ENCODE assay signal across 8 mouse cellular contexts in the genomic region with DNA sequence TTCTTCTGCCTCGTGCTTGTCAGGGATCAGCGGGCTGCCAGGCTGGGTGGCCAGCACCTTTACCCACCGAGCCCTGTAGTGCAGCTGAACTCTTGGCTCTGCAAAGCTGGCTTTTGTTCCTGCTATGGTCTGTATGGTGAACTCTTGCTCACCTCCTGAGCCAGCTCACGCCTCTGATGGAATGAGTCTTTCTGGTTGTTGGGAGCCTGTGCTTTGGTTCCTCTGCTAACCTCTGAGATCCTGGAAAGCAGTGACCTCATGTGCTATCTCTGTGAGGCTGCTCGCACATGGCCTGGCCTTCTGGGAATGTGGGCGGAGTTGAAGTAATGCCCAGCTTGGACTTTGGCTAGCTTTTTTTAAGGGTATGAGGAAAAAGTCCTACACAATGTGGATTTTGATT. TPM values are rescaled to one million over a fixed set of nuclear protein-coding genes. Genes with fewer than 3 reads are reported as not detected.
DNase-seq lines count a peak whose midpoint lies in the region; ATAC-seq and TF ChIP-seq lines count a peak whose summit lies in the region.

No protein-coding gene starts in this region.

- H3K9me3 ChIP-seq in heart, embryonic 14.5 days (ENCODE audit: control insufficient read depth, low read length) = no peaks in the 10 kb centered on the region
- H3K9me3 ChIP-seq in stomach, postnatal 0 days (ENCODE audit: control insufficient read depth, low read length) = no peaks in the 10 kb centered on the region
- no peaks in the 10 kb centered on the region for H3K9me3 ChIP-seq in forebrain, embryonic 12.5 days
- no peaks in the 10 kb centered on the region for H3K9me3 ChIP-seq in midbrain, embryonic 13.5 days

- peak; percentile 73 for ATAC-seq in heart, embryonic 14.5 days (ENCODE audit: insufficient number of reproducible peaks, insufficient read depth, low FRiP score, low read depth)
- peak; percentile 87 for ATAC-seq in stomach, postnatal 0 days (ENCODE audit: low FRiP score, low TSS enrichment)
- no peak for ATAC-seq in forebrain, embryonic 12.5 days (ENCODE audit: low FRiP score)
- no peak for ATAC-seq in midbrain, embryonic 13.5 days

- 20% methylated on average over 6 of the region's 6 CpGs for WGBS in heart, embryonic 14.5 days
- WGBS in large intestine, adult 2 months = 22% methylated on average over 6 of the region's 6 CpGs
- 25% methylated on average over 6 of the region's 6 CpGs for WGBS in stomach, postnatal 0 days
- 73% methylated on average over 6 of the region's 6 CpGs for WGBS in forebrain, embryonic 12.5 days
- 70% methylated on average over 6 of the region's 6 CpGs for WGBS in midbrain, embryonic 13.5 days

- H3K27me3 ChIP-seq in heart, embryonic 14.5 days (ENCODE audit: control insufficient read depth, insufficient read depth, low read length) = no peaks in the 10 kb centered on the region
- no peaks in the 10 kb centered on the region for H3K27me3 ChIP-seq in stomach, postnatal 0 days (ENCODE audit: control insufficient read depth, insufficient read depth, low read length)
- H3K27me3 ChIP-seq in forebrain, embryonic 12.5 days = no peaks in the 10 kb centered on the region
- no peaks in the 10 kb centered on the region for H3K27me3 ChIP-seq in midbrain, embryonic 13.5 days

- H3K4me3 ChIP-seq in heart, embryonic 14.5 days (ENCODE audit: control insufficient read depth in 1 of 2, insufficient read depth in 1 of 2, low read depth in 1 of 2, low read length in 2 of 2) = no peak overlapping the region
- no peak overlapping the region for H3K4me3 ChIP-seq in stomach, postnatal 0 days (ENCODE audit: low read depth, low read length)
- H3K4me3 ChIP-seq in forebrain, embryonic 12.5 days (replicated peaks) = no peak overlapping the region
- no peak overlapping the region for H3K4me3 ChIP-seq in midbrain, embryonic 13.5 days (replicated peaks)

- TF ChIP-seq CTCF in stomach, postnatal 0 days (IDR thresholded peaks at IDR 0.05; ENCODE audit: low read depth) = no peak

- peak overlapping the region; percentile 50 for H3K9ac ChIP-seq in heart, embryonic 14.5 days (ENCODE audit: low read length)
- H3K9ac ChIP-seq in stomach, postnatal 0 days (ENCODE audit: low read length) = no peak overlapping the region
- no peak overlapping the region for H3K9ac ChIP-seq in forebrain, embryonic 12.5 days
- H3K9ac ChIP-seq in midbrain, embryonic 13.5 days (replicated peaks) = no peak overlapping the region

- H3K27ac ChIP-seq in heart, embryonic 14.5 days (replicated peaks in 1 of 2; ENCODE audit: control insufficient read depth in 1 of 2, insufficient read depth in 1 of 2, low read depth in 2 of 2, low read length in 2 of 2) = peak overlapping the region; percentile 78 to 87
- H3K27ac ChIP-seq in stomach, postnatal 0 days (replicated peaks) = peak overlapping the region; percentile 59; the same call in 1 of the 2 replicates
- no peak overlapping the region for H3K27ac ChIP-seq in forebrain, embryonic 12.5 days
- H3K27ac ChIP-seq in midbrain, embryonic 13.5 days = no peak overlapping the region

- TF ChIP-seq EP300 in stomach, postnatal 0 days (optimal IDR thresholded peaks at IDR 0.05) = no peak

- H3K4me1 ChIP-seq in heart, embryonic 14.5 days (ENCODE audit: control insufficient read depth in 2 of 2, insufficient read depth in 2 of 2, low read length in 2 of 2) = peaks cover 16 to 34% of the 10 kb centered on the region in 2 experiments
- H3K4me1 ChIP-seq in stomach, postnatal 0 days (replicated peaks; ENCODE audit: control insufficient read depth, insufficient read depth) = peaks cover 2% of the 10 kb centered on the region; the same call in 1 of the 2 replicates
- no peaks in the 10 kb centered on the region for H3K4me1 ChIP-seq in forebrain, embryonic 12.5 days
- H3K4me1 ChIP-seq in midbrain, embryonic 13.5 days (replicated peaks) = 0 out of 2 replicates have a peak, but pooled peaks cover 4% of the 10 kb centered on the region

- H3K36me3 ChIP-seq in heart, embryonic 14.5 days (ENCODE audit: control insufficient read depth, insufficient read depth, low read length) = peaks cover 34% of the 10 kb centered on the region
- H3K36me3 ChIP-seq in stomach, postnatal 0 days (ENCODE audit: control insufficient read depth, insufficient read depth, low read length) = peaks cover 5% of the 10 kb centered on the region; the same call in 1 of the 2 replicates
- H3K36me3 ChIP-seq in forebrain, embryonic 12.5 days (replicated peaks) = peaks cover 43% of the 10 kb centered on the region
- H3K36me3 ChIP-seq in midbrain, embryonic 13.5 days = peaks cover 41% of the 10 kb centered on the region

- peak; percentile 34 for DNase-seq in urinary bladder, postnatal 25 days (ENCODE audit: low spot score)
- DNase-seq in urinary bladder, adult 2 months (ENCODE audit: low spot score) = no peak
- peak; percentile 48 for DNase-seq in large intestine, adult 2 months (ENCODE audit: low read depth, low spot score)
- peak; percentile 73 for DNase-seq in stomach, postnatal 0 days (ENCODE audit: low spot score)
- no peak for DNase-seq in cerebellum, adult 11-12 months

- H3K4me2 ChIP-seq in heart, embryonic 14.5 days (ENCODE audit: low read length) = peak overlapping the region; percentile 32
- H3K4me2 ChIP-seq in stomach, postnatal 0 days (replicated peaks; ENCODE audit: low read depth) = no peak overlapping the region
- no peak overlapping the region for H3K4me2 ChIP-seq in forebrain, embryonic 12.5 days
- no peak overlapping the region for H3K4me2 ChIP-seq in midbrain, embryonic 13.5 days (replicated peaks)

RNA-seq across cellular contexts. Expression of gene Helz, which starts 26.1 kb away (rescaled TPM):
- 7.5 and 10.4 TPM in 2 replicates for polyA plus RNA-seq in urinary bladder, adult 2 months (2012; rRNA removed)
- polyA plus RNA-seq in heart, embryonic 14.5 days (2014; fragmentation: Nextera tagmentation; extraction: Ambion mirVana) = 17.5 and 18.7 TPM in 2 replicates
- polyA plus RNA-seq in large intestine, adult 2 months (2012; rRNA removed) = 13.6 and 15.3 TPM in 2 replicates
- 5.3 TPM in 2 replicates for polyA plus RNA-seq in stomach, postnatal 0 days (2015; fragmentation: Nextera tagmentation; extraction: Ambion mirVana)
- 21.1 and 21.7 TPM in 2 replicates for polyA plus RNA-seq in forebrain, embryonic 12.5 days (2016; fragmentation: Nextera tagmentation; extraction: Ambion mirVana)
- polyA plus RNA-seq in midbrain, embryonic 13.5 days (2015; fragmentation: Nextera tagmentation; extraction: Ambion mirVana) = 17.7 and 18.4 TPM in 2 replicates

Comparison
In these comparisons a context has a peak if more than half of its experiments do, and no peak if none do; other contexts are left out.
1. DNase-seq: peak in urinary bladder, postnatal 25 days (single experiment), large intestine, adult 2 months (single experiment) and stomach, postnatal 0 days (single experiment); none in urinary bladder, adult 2 months (single experiment) and cerebellum, adult 11-12 months (single experiment).
2. ATAC-seq: peak in heart, embryonic 14.5 days (single experiment) and stomach, postnatal 0 days (single experiment); none in forebrain, embryonic 12.5 days (single experiment) and midbrain, embryonic 13.5 days (single experiment).
3. H3K27ac ChIP-seq: peak in heart, embryonic 14.5 days (2 of 2) and stomach, postnatal 0 days (single experiment); none in forebrain, embryonic 12.5 days (single experiment) and midbrain, embryonic 13.5 days (single experiment).